Mouse (Mus musculus): ENCODE measurements around the gene Gm960. TPM values are rescaled to one million over a fixed set of nuclear protein-coding genes. Genes with fewer than 3 reads are reported as not detected.
A peak's percentile ranks its signal among the peaks of the same experiment; 100 is the strongest.

Gene Gm960
- polyA plus RNA-seq, 1 experiment from 2014 or later, result 1.2 TPM

- 64% methylated on average over 8 of the region's 8 CpGs for WGBS
Measured at GRCm38 (mm10) chr19:4700656-4701055, 2.2 kb upstream of the Gm960 start.

DNA sequence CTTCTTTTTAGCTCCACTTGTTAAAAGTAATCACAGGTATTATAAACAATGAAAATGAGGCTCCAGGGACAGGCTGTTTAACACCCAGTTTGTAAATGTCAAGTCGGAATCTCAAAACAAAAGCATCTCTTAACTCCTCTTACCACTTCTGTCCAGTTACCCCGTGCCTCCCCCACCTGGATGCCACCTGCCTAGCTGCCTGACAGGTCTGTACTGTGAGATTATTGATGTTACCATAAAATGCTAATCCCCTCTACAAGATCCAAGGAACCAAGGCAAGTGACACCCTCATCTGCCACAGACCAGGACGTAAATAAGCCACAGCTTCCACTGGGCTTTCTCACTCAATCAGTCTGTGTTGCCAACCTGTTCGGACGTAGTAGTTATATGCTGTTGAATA, 1.4 kb upstream of the Gm960 start:
- Histone ChIP-seq H3K36me3 (ENCODE audit: control insufficient read depth, insufficient read depth, low read length) (no peaks in the 10 kb centered on the region), H3K9me3 (replicated peaks; ENCODE audit: control insufficient read depth, low read length) (no peaks in the 10 kb centered on the region), H3K4me2 (ENCODE audit: low read depth, low read length) (no peak overlapping the region), H3K27ac (ENCODE audit: low read length) (no peak overlapping the region), H3K4me1 (ENCODE audit: control insufficient read depth, insufficient read depth, low read length) (0 out of 2 replicates have a peak, but pooled peaks cover 7% of the 10 kb centered on the region), H3K4me3 (replicated peaks; ENCODE audit: low read length) (no peak overlapping the region), H3K9ac (ENCODE audit: low read length) (no peak overlapping the region), H3K27me3 (ENCODE audit: control insufficient read depth, insufficient read depth, low read length) (peaks cover 17% of the 10 kb centered on the region)
- 48% methylated on average over 5 of the region's 5 CpGs for WGBS
- ATAC-seq (ENCODE audit: insufficient read depth, low FRiP score), result no peak

More at GRCm38 (mm10) chr19:4700656-4701055, 2.2 kb upstream of the Gm960 start:
- H3K27ac ChIP-seq (ENCODE audit: low read length), result no peak overlapping the region
- H3K9me3 ChIP-seq (replicated peaks; ENCODE audit: control insufficient read depth, low read length), result no peaks in the 10 kb centered on the region
- H3K4me1 ChIP-seq (ENCODE audit: control insufficient read depth, insufficient read depth, low read length), result 0 out of 2 replicates have a peak, but pooled peaks cover 7% of the 10 kb centered on the region
- H3K4me3 ChIP-seq (replicated peaks; ENCODE audit: low read length), result no peak overlapping the region
- H3K36me3 ChIP-seq (ENCODE audit: control insufficient read depth, insufficient read depth, low read length), result no peaks in the 10 kb centered on the region
- H3K4me2 ChIP-seq (ENCODE audit: low read depth, low read length), result no peak overlapping the region
- no peak for ATAC-seq (ENCODE audit: insufficient read depth, low FRiP score)
- no peak overlapping the region for H3K9ac ChIP-seq (ENCODE audit: low read length)
- peaks cover 17% of the 10 kb centered on the region for H3K27me3 ChIP-seq (ENCODE audit: control insufficient read depth, insufficient read depth, low read length)

DNA sequence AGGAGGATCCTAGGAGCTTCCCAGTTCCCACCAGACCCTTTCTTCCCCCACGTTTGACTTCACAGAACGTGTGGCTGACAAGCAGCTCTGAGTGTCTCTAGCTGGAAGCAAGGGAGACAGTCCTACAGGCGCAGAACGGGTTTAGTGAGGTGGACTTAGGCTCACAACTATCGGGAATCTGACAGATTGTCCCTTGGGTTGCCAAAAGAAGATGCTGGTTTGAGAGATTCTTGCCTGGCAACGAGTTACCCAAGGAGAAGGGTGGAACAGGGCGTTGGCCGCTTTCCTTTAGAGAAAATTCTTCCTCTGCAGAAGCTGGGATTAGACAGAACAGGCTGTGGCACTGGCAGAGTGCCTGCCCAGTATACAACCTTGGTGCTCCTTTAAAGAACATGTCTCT, 388 bp upstream of the Gm960 start:
- no peak overlapping the region for H3K27ac ChIP-seq (ENCODE audit: low read length)
- H3K36me3 ChIP-seq (ENCODE audit: control insufficient read depth, insufficient read depth, low read length), result no peaks in the 10 kb centered on the region
- 35% methylated on average over 8 of the region's 8 CpGs for WGBS
- H3K9ac ChIP-seq (ENCODE audit: low read length), result no peak overlapping the region; the same call in 1 of the 2 replicates
- H3K27me3 ChIP-seq (ENCODE audit: control insufficient read depth, insufficient read depth, low read length), result peaks cover 17% of the 10 kb centered on the region
- ATAC-seq (ENCODE audit: insufficient read depth, low FRiP score), result no peak
- H3K4me1 ChIP-seq (ENCODE audit: control insufficient read depth, insufficient read depth, low read length), result 0 out of 2 replicates have a peak, but pooled peaks cover 7% of the 10 kb centered on the region
- peak overlapping the region; percentile 80 for H3K4me2 ChIP-seq (ENCODE audit: low read depth, low read length)
- no peak overlapping the region for H3K4me3 ChIP-seq (replicated peaks; ENCODE audit: low read length)
- H3K9me3 ChIP-seq (replicated peaks; ENCODE audit: control insufficient read depth, low read length), result no peaks in the 10 kb centered on the region

DNA sequence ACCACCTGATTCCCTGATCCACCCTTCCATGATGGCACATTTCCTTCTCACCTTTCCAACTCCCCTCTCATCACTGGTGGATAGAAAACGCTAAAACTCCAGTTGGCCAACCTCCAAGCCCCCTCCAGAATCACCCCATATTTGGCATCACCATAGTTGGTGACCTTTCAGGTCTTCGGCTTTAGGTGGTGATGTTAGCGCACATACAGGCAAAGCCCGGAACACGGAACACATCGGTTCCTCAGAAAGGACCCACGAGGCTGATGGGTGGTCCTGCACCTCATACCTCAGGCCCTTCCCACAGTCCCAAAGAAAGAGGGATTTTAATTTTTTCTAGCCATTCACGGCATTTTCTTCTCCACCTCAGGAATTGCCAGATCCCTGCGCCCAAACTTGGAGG, 747 bp downstream of the Gm960 start:
- 75% methylated on average over 9 of the region's 9 CpGs for WGBS
- Histone ChIP-seq H3K9ac (ENCODE audit: low read length) (peak overlapping the region; percentile 72; the same call in 1 of the 2 replicates), H3K36me3 (ENCODE audit: control insufficient read depth, insufficient read depth, low read length) (no peaks in the 10 kb centered on the region), H3K4me1 (ENCODE audit: control insufficient read depth, insufficient read depth, low read length) (0 out of 2 replicates have a peak, but pooled peaks cover 7% of the 10 kb centered on the region), H3K27me3 (ENCODE audit: control insufficient read depth, insufficient read depth, low read length) (peaks cover 17% of the 10 kb centered on the region), H3K4me2 (ENCODE audit: low read depth, low read length) (peak overlapping the region; percentile 80), H3K9me3 (replicated peaks; ENCODE audit: control insufficient read depth, low read length) (no peaks in the 10 kb centered on the region), H3K4me3 (replicated peaks; ENCODE audit: low read length) (peak overlapping the region; percentile 62), H3K27ac (ENCODE audit: low read length) (no peak overlapping the region)
- no peak for ATAC-seq (ENCODE audit: insufficient read depth, low FRiP score)

DNA sequence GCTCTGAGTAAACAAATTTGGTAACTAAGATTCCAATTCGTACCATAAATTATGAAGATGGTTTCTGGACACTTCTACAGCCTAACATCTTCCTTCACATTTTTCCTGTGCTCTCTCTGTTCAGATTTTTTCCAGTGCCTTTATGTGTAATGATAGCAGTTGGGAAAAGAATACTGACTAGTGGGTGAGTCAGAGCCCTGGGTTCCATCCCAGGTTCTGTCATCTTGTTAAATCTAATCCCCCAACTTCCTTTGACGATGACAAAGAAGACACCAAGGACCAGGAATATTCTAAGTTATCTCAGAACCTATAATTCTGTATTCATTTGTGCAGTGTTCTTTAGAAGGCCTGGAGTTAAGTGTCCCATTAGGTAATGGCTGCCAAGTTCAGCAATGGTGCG, 1.3 kb downstream of the Gm960 start:
- WGBS, result 92% methylated on average over 3 of the region's 3 CpGs
- ATAC-seq (ENCODE audit: insufficient read depth, low FRiP score), result no peak
- Histone ChIP-seq H3K4me3 (replicated peaks; ENCODE audit: low read length) (no peak overlapping the region), H3K36me3 (ENCODE audit: control insufficient read depth, insufficient read depth, low read length) (no peaks in the 10 kb centered on the region), H3K27me3 (ENCODE audit: control insufficient read depth, insufficient read depth, low read length) (peaks cover 17% of the 10 kb centered on the region), H3K4me2 (ENCODE audit: low read depth, low read length) (no peak overlapping the region), H3K27ac (ENCODE audit: low read length) (no peak overlapping the region), H3K9me3 (replicated peaks; ENCODE audit: control insufficient read depth, low read length) (no peaks in the 10 kb centered on the region), H3K4me1 (ENCODE audit: control insufficient read depth, insufficient read depth, low read length) (0 out of 2 replicates have a peak, but pooled peaks cover 7% of the 10 kb centered on the region), H3K9ac (ENCODE audit: low read length) (no peak overlapping the region)

DNA sequence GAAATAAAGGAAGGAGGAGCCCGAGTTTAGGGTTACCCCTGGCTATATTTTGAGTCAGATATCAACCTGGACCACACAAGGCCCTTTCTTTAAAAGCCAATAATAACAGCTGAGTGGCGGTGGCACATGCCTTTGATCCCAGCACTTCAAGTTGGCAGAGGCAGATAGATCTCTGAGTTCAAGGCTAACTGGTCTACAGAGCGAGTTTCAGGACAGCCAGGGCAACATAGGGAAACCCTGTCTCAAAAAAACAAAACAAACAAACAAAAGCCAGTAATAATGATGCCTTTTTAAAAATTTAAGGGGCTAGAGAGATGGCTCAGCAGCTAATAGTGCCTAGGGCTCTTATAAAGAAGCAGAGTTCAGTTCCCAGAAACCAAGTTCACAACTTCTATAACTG, 4.1 kb downstream of the Gm960 start:
- Histone ChIP-seq H3K27me3 (ENCODE audit: control insufficient read depth, insufficient read depth, low read length) (peaks cover 13% of the 10 kb centered on the region), H3K4me3 (replicated peaks; ENCODE audit: low read length) (no peak overlapping the region), H3K4me1 (ENCODE audit: control insufficient read depth, insufficient read depth, low read length) (0 out of 2 replicates have a peak, but pooled peaks cover 7% of the 10 kb centered on the region), H3K36me3 (ENCODE audit: control insufficient read depth, insufficient read depth, low read length) (no peaks in the 10 kb centered on the region), H3K9me3 (replicated peaks; ENCODE audit: control insufficient read depth, low read length) (no peaks in the 10 kb centered on the region), H3K9ac (ENCODE audit: low read length) (no peak overlapping the region), H3K4me2 (ENCODE audit: low read depth, low read length) (no peak overlapping the region), H3K27ac (ENCODE audit: low read length) (no peak overlapping the region)
- WGBS, result 59% methylated on average over 3 of the region's 3 CpGs
- no peak for ATAC-seq (ENCODE audit: insufficient read depth, low FRiP score)

DNA sequence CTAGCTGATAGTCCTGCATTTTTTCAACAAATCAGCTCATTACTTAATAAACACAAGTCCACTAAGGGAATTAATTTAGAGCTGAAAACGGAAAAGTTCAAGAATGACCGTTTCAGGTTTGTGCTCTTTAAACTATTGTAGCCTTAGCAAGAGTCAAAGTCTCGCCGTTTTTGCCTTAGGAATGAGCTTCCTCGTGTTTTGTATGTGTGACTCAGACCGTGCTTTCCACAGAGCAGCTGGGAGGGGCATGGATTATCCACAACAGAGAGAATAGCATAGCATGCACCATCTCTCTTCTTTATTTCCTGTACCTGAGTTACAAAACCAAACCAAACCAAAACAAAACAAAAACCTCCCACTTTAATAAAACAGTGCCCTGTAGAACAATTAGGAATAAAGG, 26.1 kb downstream of the Gm960 start:
- no peak for ATAC-seq (ENCODE audit: insufficient read depth, low FRiP score)
- WGBS, result 43% methylated on average over 6 of the region's 6 CpGs
- no peaks in the 10 kb centered on the region for H3K4me1 ChIP-seq (ENCODE audit: control insufficient read depth, insufficient read depth, low read length)
- no peaks in the 10 kb centered on the region for H3K36me3 ChIP-seq (ENCODE audit: control insufficient read depth, insufficient read depth, low read length)
- no peak overlapping the region for H3K4me2 ChIP-seq (ENCODE audit: low read depth, low read length)
- no peak overlapping the region for H3K27ac ChIP-seq (ENCODE audit: low read length)
- H3K9ac ChIP-seq (ENCODE audit: low read length), result no peak overlapping the region
- no peaks in the 10 kb centered on the region for H3K27me3 ChIP-seq (ENCODE audit: control insufficient read depth, insufficient read depth, low read length)
- H3K9me3 ChIP-seq (replicated peaks; ENCODE audit: control insufficient read depth, low read length), result no peaks in the 10 kb centered on the region
- H3K4me3 ChIP-seq (replicated peaks; ENCODE audit: low read length), result no peak overlapping the region

DNA sequence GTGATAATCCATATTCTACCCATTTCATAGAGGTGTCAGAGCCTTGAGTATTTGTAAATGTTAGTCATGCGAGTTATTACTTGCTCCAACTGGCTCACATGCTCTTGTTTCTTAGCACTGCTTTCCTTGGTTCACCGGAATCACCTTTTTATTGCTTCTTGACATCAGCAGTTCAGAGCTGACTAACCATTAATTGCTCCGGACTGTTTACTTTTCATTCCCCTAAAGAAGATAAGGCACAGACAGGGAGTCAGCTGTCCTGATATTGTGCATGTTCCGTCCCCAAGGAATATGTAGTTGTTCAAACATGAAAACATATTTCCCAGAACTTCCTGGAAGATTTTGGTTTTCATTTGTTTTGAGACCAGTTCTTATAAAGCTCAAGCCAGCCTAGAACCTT, 27.7 kb downstream of the Gm960 start:
- no peak overlapping the region for H3K27ac ChIP-seq (ENCODE audit: low read length)
- 40% methylated on average over 4 of the region's 4 CpGs for WGBS
- ATAC-seq (ENCODE audit: insufficient read depth, low FRiP score), result no peak
- H3K4me1 ChIP-seq (ENCODE audit: control insufficient read depth, insufficient read depth, low read length), result no peaks in the 10 kb centered on the region
- no peak overlapping the region for H3K4me2 ChIP-seq (ENCODE audit: low read depth, low read length)
- no peaks in the 10 kb centered on the region for H3K9me3 ChIP-seq (replicated peaks; ENCODE audit: control insufficient read depth, low read length)
- H3K36me3 ChIP-seq (ENCODE audit: control insufficient read depth, insufficient read depth, low read length), result no peaks in the 10 kb centered on the region
- H3K4me3 ChIP-seq (replicated peaks; ENCODE audit: low read length), result no peak overlapping the region
- no peaks in the 10 kb centered on the region for H3K27me3 ChIP-seq (ENCODE audit: control insufficient read depth, insufficient read depth, low read length)
- H3K9ac ChIP-seq (ENCODE audit: low read length), result no peak overlapping the region

DNA sequence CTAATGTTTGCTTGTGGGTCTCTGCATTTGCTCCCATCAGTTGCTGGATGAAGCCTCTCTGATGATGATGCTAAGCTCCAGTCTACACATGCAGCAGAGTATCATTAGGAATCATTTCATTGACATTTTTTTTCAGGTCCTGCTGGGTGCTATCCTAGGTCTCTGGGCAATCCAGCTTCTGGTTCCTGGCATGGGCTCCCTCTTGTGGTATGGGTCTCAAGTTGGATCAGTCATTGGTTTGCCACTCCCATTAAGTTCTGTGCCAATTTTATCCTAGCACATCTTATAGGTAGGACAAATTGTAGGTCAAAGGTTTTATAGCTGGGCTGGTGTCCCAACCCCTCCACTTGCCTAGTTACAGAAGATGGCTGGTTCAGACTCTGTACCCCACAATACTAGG, 31.7 kb downstream of the Gm960 start:
- Histone ChIP-seq H3K27me3 (ENCODE audit: control insufficient read depth, insufficient read depth, low read length) (no peaks in the 10 kb centered on the region), H3K4me1 (ENCODE audit: control insufficient read depth, insufficient read depth, low read length) (no peaks in the 10 kb centered on the region), H3K36me3 (ENCODE audit: control insufficient read depth, insufficient read depth, low read length) (no peaks in the 10 kb centered on the region), H3K9ac (ENCODE audit: low read length) (no peak overlapping the region), H3K4me3 (replicated peaks; ENCODE audit: low read length) (no peak overlapping the region), H3K9me3 (replicated peaks; ENCODE audit: control insufficient read depth, low read length) (no peaks in the 10 kb centered on the region), H3K4me2 (ENCODE audit: low read depth, low read length) (no peak overlapping the region), H3K27ac (ENCODE audit: low read length) (no peak overlapping the region)
- no peak for ATAC-seq (ENCODE audit: insufficient read depth, low FRiP score)

GRCm38 (mm10) chr19:4658156-4658555, 40.3 kb downstream of the Gm960 start:
- Histone ChIP-seq H3K36me3 (ENCODE audit: control insufficient read depth, insufficient read depth, low read length) (no peaks in the 10 kb centered on the region), H3K27me3 (ENCODE audit: control insufficient read depth, insufficient read depth, low read length) (no peaks in the 10 kb centered on the region), H3K4me1 (ENCODE audit: control insufficient read depth, insufficient read depth, low read length) (no peaks in the 10 kb centered on the region), H3K27ac (ENCODE audit: low read length) (no peak overlapping the region), H3K4me3 (replicated peaks; ENCODE audit: low read length) (no peak overlapping the region), H3K9me3 (replicated peaks; ENCODE audit: control insufficient read depth, low read length) (no peaks in the 10 kb centered on the region), H3K4me2 (ENCODE audit: low read depth, low read length) (no peak overlapping the region), H3K9ac (ENCODE audit: low read length) (no peak overlapping the region)
- WGBS, result 91% methylated on average over 5 of the region's 5 CpGs
- no peak for ATAC-seq (ENCODE audit: insufficient read depth, low FRiP score)

All from stomach, embryonic 16.5 days (tissue).